Mouse (Mus musculus): Measurements from ENCODE around the gene Senp2. TPM values are rescaled to one million over a fixed set of nuclear protein-coding genes. Genes with fewer than 3 reads are reported as not detected.

Senp2 gene
- total and polyA plus RNA-seq, 3 experiments = 31.7 to 54.7 TPM; not detected in 1

DNA sequence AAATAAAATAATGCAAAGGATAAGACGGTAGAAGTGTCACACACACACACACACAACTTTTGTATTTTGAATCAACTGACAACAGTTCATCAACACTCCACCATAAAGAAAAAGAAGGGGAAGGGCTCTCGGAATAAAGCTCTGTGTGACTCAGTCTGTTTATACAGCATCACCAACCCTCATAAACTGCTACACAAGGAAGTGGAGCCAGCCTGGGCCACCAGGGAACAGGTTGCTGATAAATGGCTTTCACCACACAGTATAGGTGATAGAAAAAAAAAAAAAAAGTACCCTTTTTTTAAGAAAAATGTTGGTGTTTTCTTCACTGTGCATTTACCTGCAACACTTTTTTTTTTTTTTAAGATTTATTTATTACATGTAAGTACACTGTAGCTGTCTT, 17.5 kb upstream of the Senp2 start:
- Histone ChIP-seq H3K27ac (ENCODE audit: control insufficient read depth, low read depth, low read length) (no peak overlapping the region), H3K4me3 (ENCODE audit: control insufficient read depth in 1 of 2, insufficient read depth in 1 of 2, low read depth in 2 of 2, low read length in 2 of 2) (no peak overlapping the region), H3K9me3 (replicated peaks; ENCODE audit: insufficient read depth, low read length) (no peaks in the 10 kb centered on the region), H3K4me1 (ENCODE audit: control insufficient read depth in 1 of 2, insufficient read depth in 2 of 2, low read length in 2 of 2) (peaks cover under 1 to 5% of the 10 kb centered on the region in 2 experiments), H3K27me3 (ENCODE audit: control insufficient read depth in 1 of 2, insufficient read depth in 2 of 2, low read length in 2 of 2) (peaks cover 0 to under 1% of the 10 kb centered on the region in 2 experiments; a peak in 1 of 4 replicates), H3K36me3 (ENCODE audit: control insufficient read depth in 1 of 2, insufficient read depth in 2 of 2, low read length in 2 of 2) (peaks cover 0 to 7% of the 10 kb centered on the region in 2 experiments; a peak in 2 of 4 replicates), H3K79me2 (ENCODE audit: control insufficient read depth, insufficient read depth, low read length, poor library complexity) (no peaks in the 10 kb centered on the region), H3K9ac (ENCODE audit: control insufficient read depth, low read depth, low read length, poor library complexity, severe bottlenecking) (no peak overlapping the region)
- no peak for DNase-seq (ENCODE audit: low read depth, low spot score)
- TF ChIP-seq TCF12 (IDR thresholded peaks at IDR 0.05; ENCODE audit: low read depth, low read length) = no peak
- TF ChIP-seq ZKSCAN1 (IDR thresholded peaks at IDR 0.05; ENCODE audit: low read depth, low read length) = no peak
- TF ChIP-seq MEF2A (IDR thresholded peaks at IDR 0.05; ENCODE audit: extremely low read depth, insufficient replicate concordance, low read depth, low read length, poor library complexity, severe bottlenecking) = no peak
- TF ChIP-seq ETS1 (IDR thresholded peaks at IDR 0.05; ENCODE audit: low read depth, low read length) = no peak
- no peak for TF ChIP-seq GATA1 (IDR thresholded peaks at IDR 0.05; ENCODE audit: low read depth, low read length)
- no peak for TF ChIP-seq JUND (IDR thresholded peaks at IDR 0.05; ENCODE audit: low read depth, low read length)
- no peak for TF ChIP-seq MAX (IDR thresholded peaks at IDR 0.05; ENCODE audit: low read length)
- TF ChIP-seq MXI1 (IDR thresholded peaks at IDR 0.05; ENCODE audit: low read depth, low read length) = no peak
- TF ChIP-seq EP300 (IDR thresholded peaks at IDR 0.05; ENCODE audit: low read depth in 1 of 2, low read length in 2 of 2) = no peak
- no peak for TF ChIP-seq RCOR1 (IDR thresholded peaks at IDR 0.05; ENCODE audit: low read depth, low read length)

- DNase-seq (ENCODE audit: low read depth, low spot score) = no peak
Observed at GRCm38 (mm10) chr16:21995304-21995703, 14.0 kb upstream of the Senp2 start, which contains the start of gene Liph. Liph (minus strand) TSS chr16:21995663.

More at GRCm38 (mm10) chr16:21995304-21995703, 14.0 kb upstream of the Senp2 start, which contains the start of gene Liph:
- Histone ChIP-seq H3K27ac (ENCODE audit: control insufficient read depth, low read depth, low read length) (no peak within 1 kb of the TSS), H3K36me3 (ENCODE audit: control insufficient read depth in 1 of 2, insufficient read depth in 2 of 2, low read length in 2 of 2) (peaks cover 0 to 16% of the 10 kb centered on the region in 2 experiments; a peak in 2 of 4 replicates), H3K4me1 (ENCODE audit: control insufficient read depth in 1 of 2, insufficient read depth in 2 of 2, low read length in 2 of 2) (peaks cover 5 to 13% of the 10 kb centered on the region in 2 experiments), H3K9me3 (replicated peaks; ENCODE audit: insufficient read depth, low read length) (no peaks in the 10 kb centered on the region), H3K9ac (ENCODE audit: control insufficient read depth, low read depth, low read length, poor library complexity, severe bottlenecking) (no peak within 1 kb of the TSS), H3K79me2 (ENCODE audit: control insufficient read depth, insufficient read depth, low read length, poor library complexity) (no peaks in the 10 kb centered on the region), H3K27me3 (ENCODE audit: control insufficient read depth in 1 of 2, insufficient read depth in 2 of 2, low read length in 2 of 2) (peaks cover 0 to 4% of the 10 kb centered on the region in 2 experiments; a peak in 3 of 4 replicates), H3K4me3 (ENCODE audit: control insufficient read depth in 1 of 2, insufficient read depth in 1 of 2, low read depth in 2 of 2, low read length in 2 of 2) (no peak within 1 kb of the TSS)
- no peak for TF ChIP-seq GATA1 (IDR thresholded peaks at IDR 0.05; ENCODE audit: low read depth, low read length)
- no peak for TF ChIP-seq NELFE (IDR thresholded peaks at IDR 0.05; ENCODE audit: low read depth, low read length)
- TF ChIP-seq POLR2AphosphoS5 (IDR thresholded peaks at IDR 0.05; ENCODE audit: borderline replicate concordance, low read depth, low read length) = no peak
- no peak for TF ChIP-seq MAZ (IDR thresholded peaks at IDR 0.05; ENCODE audit: low read depth, low read length)
- TF ChIP-seq USF1 (IDR thresholded peaks at IDR 0.05; ENCODE audit: low read depth, low read length) = no peak
- no peak for TF ChIP-seq HCFC1 (IDR thresholded peaks at IDR 0.05; ENCODE audit: low read depth, low read length)
- no peak for TF ChIP-seq MEF2A (IDR thresholded peaks at IDR 0.05; ENCODE audit: extremely low read depth, insufficient replicate concordance, low read depth, low read length, poor library complexity, severe bottlenecking)
- no peak for TF ChIP-seq EP300 (IDR thresholded peaks at IDR 0.05; ENCODE audit: low read depth in 1 of 2, low read length in 2 of 2)
- TF ChIP-seq MYB (IDR thresholded peaks at IDR 0.05; ENCODE audit: low read depth, low read length) = no peak
- no peak for TF ChIP-seq MYC (IDR thresholded peaks at IDR 0.05; ENCODE audit: low read depth, low read length)
- TF ChIP-seq NRF1 (IDR thresholded peaks at IDR 0.05; ENCODE audit: insufficient read depth, low read depth, low read length, poor library complexity, severe bottlenecking) = no peak
- no peak for TF ChIP-seq KAT2A (conservative IDR thresholded peaks at IDR 0.05; ENCODE audit: low read depth, low read length)
- TF ChIP-seq TAL1 (IDR thresholded peaks at IDR 0.05; ENCODE audit: low read length) = no peak
- TF ChIP-seq ELF1 (IDR thresholded peaks at IDR 0.05; ENCODE audit: low read depth, low read length) = no peak
- TF ChIP-seq UBTF (IDR thresholded peaks at IDR 0.05; ENCODE audit: borderline replicate concordance, insufficient read depth, low read depth, low read length) = no peak
